Mouse (Mus musculus) CD4-positive, CD25-positive, alpha-beta regulatory T cell, adult 4 months (primary cell): ENCODE measurements around the gene Polr2e. TPM values are rescaled to one million over a fixed set of nuclear protein-coding genes. Genes with fewer than 3 reads are reported as not detected.

Experiments
- ATAC-seq: one replicate; pipeline ENCODE4 v1.8.0; 2017
- polyA plus RNA-seq, 2 experiments: library from polyadenylated mRNA; unstranded; fragments of 100-300 nt; shearing (Covaris generic); gene quantifications; one replicate each; pipeline ENCODE4 v1.2.1; 2017

Gene Polr2e
- polyA plus RNA-seq, 2 experiments from 2014 or later = 194 to 220 TPM

DNA sequence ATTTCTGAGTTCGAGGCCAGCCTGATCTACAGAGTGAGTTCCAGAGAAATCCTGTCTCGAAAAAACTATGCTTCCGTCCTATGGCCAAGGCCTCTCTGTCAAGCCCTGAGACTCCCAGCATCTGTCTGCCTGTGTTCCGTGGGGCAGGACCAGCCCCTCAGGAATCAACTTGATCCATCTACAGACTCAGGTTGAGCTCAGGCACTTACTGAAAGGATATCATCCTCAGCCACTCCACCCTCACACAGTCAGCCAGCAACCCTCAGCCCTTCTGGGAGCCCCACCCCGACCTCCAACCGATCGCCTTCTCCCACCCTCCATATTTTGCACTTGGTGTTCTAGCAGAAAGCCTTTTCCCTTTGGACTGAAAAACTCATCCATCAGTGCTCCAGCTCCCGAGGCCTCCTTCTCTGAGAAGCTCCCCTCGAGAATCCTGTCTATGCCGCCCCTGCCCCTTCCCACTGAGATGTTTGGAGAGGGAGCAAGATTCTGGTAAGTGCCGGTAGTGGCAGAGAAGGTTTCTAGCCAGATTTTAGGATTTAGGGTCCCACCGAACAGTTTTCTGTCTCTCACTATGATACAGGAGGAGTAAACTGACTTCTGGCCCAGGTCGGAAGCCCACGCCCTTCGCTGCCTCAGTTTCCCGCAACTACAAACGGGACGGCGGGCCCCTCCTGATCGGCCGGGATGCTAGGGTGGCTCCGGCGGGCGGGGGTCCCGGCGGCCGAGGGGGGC, 51.7 kb downstream of the Polr2e start:
- ATAC-seq = no peak

DNA sequence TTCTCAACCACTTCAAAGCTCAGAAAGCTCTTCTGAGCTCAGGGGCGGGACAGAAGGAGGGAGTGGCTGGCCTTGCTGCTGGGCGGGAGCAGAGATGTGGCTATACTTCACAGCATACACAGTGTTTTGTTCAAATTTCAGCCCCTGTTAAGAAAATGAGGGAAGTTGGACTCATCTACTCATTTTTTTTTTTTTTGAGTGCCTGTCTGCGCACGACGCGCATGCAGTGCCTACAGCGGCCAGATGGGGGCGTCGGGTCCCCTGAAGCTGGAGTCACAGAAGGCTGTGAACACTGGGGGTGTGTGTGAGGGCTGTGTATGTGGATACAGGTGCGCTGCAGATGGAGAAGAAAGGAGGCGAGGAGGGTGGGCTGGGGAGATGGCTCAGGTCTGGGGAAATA, 52.6 kb downstream of the Polr2e start:
- peak; percentile 18 for ATAC-seq

- ATAC-seq = no peak
Observed at GRCm38 (mm10) chr10:79986232-79986878, 53.2 kb downstream of the Polr2e start.

Other genes starting within 250 kb of the Polr2e start
- gene Prss57, start 248.8 kb downstream of the Polr2e start, polyA plus RNA-seq = not detected
- under 1 TPM in 1 of 2 experiments, not detected in 1; 0.23 TPM for gene Palm, start 246.2 kb downstream of the Polr2e start, polyA plus RNA-seq
- gene Misp, start 218.8 kb downstream of the Polr2e start, polyA plus RNA-seq = under 1 TPM in 1 of 2 experiments, not detected in 1; 0.27 TPM
- 100 to 1,000 TPM; 103 to 274 TPM for gene Ptbp1, start 185.4 kb downstream of the Polr2e start, polyA plus RNA-seq
- not detected for gene Prtn3, start 165.3 kb downstream of the Polr2e start, polyA plus RNA-seq
- gene Plppr3, start 165.2 kb downstream of the Polr2e start, polyA plus RNA-seq = 1 to 10 TPM; 2.1 to 4.5 TPM
- gene Elane, start 153.5 kb downstream of the Polr2e start, polyA plus RNA-seq = not detected
- not detected for gene Cfd, start 148.9 kb downstream of the Polr2e start, polyA plus RNA-seq
- 1 to 10 TPM; 5.0 to 7.7 TPM for gene Med16, start 130.9 kb downstream of the Polr2e start, polyA plus RNA-seq
- not detected for gene Gm26602, start 128.9 kb downstream of the Polr2e start, polyA plus RNA-seq
- under 1 TPM in 1 of 2 experiments, not detected in 1; 0.09 TPM for gene Kiss1r, start 122.8 kb downstream of the Polr2e start, polyA plus RNA-seq
- gene R3hdm4, start 118.6 kb downstream of the Polr2e start, polyA plus RNA-seq = 100 to 1,000 TPM in 1 of 2 experiments, 10 to 100 TPM in 1; 93.5 to 104 TPM
- 1 to 10 TPM; 2.7 to 3.3 TPM for gene Arid3a, start 112.8 kb downstream of the Polr2e start, polyA plus RNA-seq
- 10 to 100 TPM; 65.1 to 77.5 TPM for gene Wdr18, start 79.6 kb downstream of the Polr2e start, polyA plus RNA-seq
- gene Grin3b, start 69.1 kb downstream of the Polr2e start, polyA plus RNA-seq = under 1 TPM in 1 of 2 experiments, not detected in 1; 0.58 TPM
- 1 to 10 TPM; 1.2 to 2.5 TPM for gene Tmem259, start 55.5 kb downstream of the Polr2e start, polyA plus RNA-seq
- gene Cnn2, start 51.2 kb downstream of the Polr2e start, polyA plus RNA-seq = 100 to 1,000 TPM; 904 to 969 TPM
- gene Abca7, start 43.3 kb downstream of the Polr2e start, polyA plus RNA-seq = 10 to 100 TPM; 11.4 to 16.4 TPM
- 100 to 1,000 TPM; 233 to 369 TPM for gene Arhgap45, start 23.1 kb downstream of the Polr2e start, polyA plus RNA-seq
- gene Gpx4, start 7.4 kb upstream of the Polr2e start, polyA plus RNA-seq = 100 to 1,000 TPM; 450 to 480 TPM
- gene Sbno2, start 65.8 kb upstream of the Polr2e start, polyA plus RNA-seq = 10 to 100 TPM; 28.4 to 54.8 TPM
- gene Stk11, start 76.0 kb upstream of the Polr2e start, polyA plus RNA-seq = 10 to 100 TPM; 19.2 to 30.7 TPM
- 100 to 1,000 TPM; 303 to 370 TPM for gene Atp5d, start 98.8 kb upstream of the Polr2e start, polyA plus RNA-seq
- gene Cbarp, start 101.0 kb upstream of the Polr2e start, polyA plus RNA-seq = 1 to 10 TPM; 1.3 to 1.4 TPM
- 1 to 10 TPM; 4.6 to 8.2 TPM for gene Midn, start 108.5 kb upstream of the Polr2e start, polyA plus RNA-seq
- gene Cirbp, start 126.2 kb upstream of the Polr2e start, polyA plus RNA-seq = 100 to 1,000 TPM; 124 to 272 TPM
- gene 1600002K03Rik, start 133.1 kb upstream of the Polr2e start, polyA plus RNA-seq = 10 to 100 TPM; 21.6 to 23.5 TPM
- gene Efna2, start 139.7 kb upstream of the Polr2e start, polyA plus RNA-seq = under 1 TPM in 1 of 2 experiments, not detected in 1; 0.28 TPM
- 10 to 100 TPM; 73.3 to 96.9 TPM for gene Mum1, start 186.6 kb upstream of the Polr2e start, polyA plus RNA-seq
- 100 to 1,000 TPM; 231 to 237 TPM for gene Ndufs7, start 209.3 kb upstream of the Polr2e start, polyA plus RNA-seq
- gene Gamt, start 221.2 kb upstream of the Polr2e start, polyA plus RNA-seq = under 1 TPM in 1 of 2 experiments, not detected in 1; 0.47 TPM
- 10 to 100 TPM; 10.4 to 14.7 TPM for gene Dazap1, start 221.7 kb upstream of the Polr2e start, polyA plus RNA-seq